Mouse (Mus musculus): ENCODE results near the gene Fibp. TPM values are rescaled to one million over a fixed set of nuclear protein-coding genes. Genes with fewer than 3 reads are reported as not detected.

Fibp gene
- polyA plus RNA-seq, 1 experiment = 99.5 TPM

- 0 out of 2 replicates have a peak, but pooled peaks cover 2% of the 10 kb centered on the region for H3K4me1 ChIP-seq (ENCODE audit: control insufficient read depth, insufficient read depth, low read length)
- no peak for TF ChIP-seq CTCF (conservative IDR thresholded peaks at IDR 0.05; ENCODE audit: insufficient read depth, insufficient read length, low read depth, low read length)
- TF ChIP-seq POLR2A (IDR thresholded peaks at IDR 0.05; ENCODE audit: low read depth, low read length) = no peak
- 86% methylated on average over 9 of the region's 9 CpGs for WGBS
- no peak overlapping the region for H3K4me3 ChIP-seq (ENCODE audit: insufficient read depth, low read depth, low read length)
- H3K36me3 ChIP-seq (ENCODE audit: control insufficient read depth, insufficient read depth, low read length) = no peaks in the 10 kb centered on the region; the same call in 1 of the 2 replicates
- H3K27me3 ChIP-seq (replicated peaks; ENCODE audit: control insufficient read depth, insufficient read depth, low read length) = no peaks in the 10 kb centered on the region
- no peak overlapping the region for H3K27ac ChIP-seq (ENCODE audit: insufficient read depth, low read depth, low read length)
- no peak for DNase-seq
Observed at GRCm38 (mm10) chr19:5463212-5463611, 2.8 kb downstream of the Fibp start.

GRCm38 (mm10) chr19:5463791-5464562, 3.6 kb downstream of the Fibp start:
- Histone ChIP-seq H3K4me1 (ENCODE audit: control insufficient read depth, insufficient read depth, low read length) (0 out of 2 replicates have a peak, but pooled peaks cover 2% of the 10 kb centered on the region), H3K27me3 (replicated peaks; ENCODE audit: control insufficient read depth, insufficient read depth, low read length) (no peaks in the 10 kb centered on the region), H3K4me3 (ENCODE audit: insufficient read depth, low read depth, low read length) (peak overlapping the region; percentile 10; the same call in 1 of the 2 replicates), H3K36me3 (ENCODE audit: control insufficient read depth, insufficient read depth, low read length) (no peaks in the 10 kb centered on the region; the same call in 1 of the 2 replicates), H3K27ac (ENCODE audit: insufficient read depth, low read depth, low read length) (no peak overlapping the region)
- TF ChIP-seq CTCF (conservative IDR thresholded peaks at IDR 0.05; ENCODE audit: insufficient read depth, insufficient read length, low read depth, low read length) (peak; percentile 76), POLR2A (IDR thresholded peaks at IDR 0.05; ENCODE audit: low read depth, low read length) (no peak)
- peak; percentile 76 for DNase-seq
- WGBS = 27% methylated on average over 15 of the region's 15 CpGs

GRCm38 (mm10) chr19:5465037-5465436, 4.6 kb downstream of the Fibp start:
- Histone ChIP-seq H3K4me1 (ENCODE audit: control insufficient read depth, insufficient read depth, low read length) (0 out of 2 replicates have a peak, but pooled peaks cover 2% of the 10 kb centered on the region), H3K4me3 (ENCODE audit: insufficient read depth, low read depth, low read length) (no peak overlapping the region), H3K36me3 (ENCODE audit: control insufficient read depth, insufficient read depth, low read length) (no peaks in the 10 kb centered on the region; the same call in 1 of the 2 replicates), H3K27ac (ENCODE audit: insufficient read depth, low read depth, low read length) (no peak overlapping the region), H3K27me3 (replicated peaks; ENCODE audit: control insufficient read depth, insufficient read depth, low read length) (no peaks in the 10 kb centered on the region)
- 92% methylated on average over 8 of the region's 8 CpGs for WGBS
- no peak for DNase-seq
- TF ChIP-seq CTCF (conservative IDR thresholded peaks at IDR 0.05; ENCODE audit: insufficient read depth, insufficient read length, low read depth, low read length) = no peak
- no peak for TF ChIP-seq POLR2A (IDR thresholded peaks at IDR 0.05; ENCODE audit: low read depth, low read length)

GRCm38 (mm10) chr19:5466916-5467500, 6.6 kb downstream of the Fibp start:
- no peaks in the 10 kb centered on the region; the same call in 1 of the 2 replicates for H3K36me3 ChIP-seq (ENCODE audit: control insufficient read depth, insufficient read depth, low read length)
- H3K27me3 ChIP-seq (replicated peaks; ENCODE audit: control insufficient read depth, insufficient read depth, low read length) = no peaks in the 10 kb centered on the region
- no peak for DNase-seq
- no peak overlapping the region for H3K4me3 ChIP-seq (ENCODE audit: insufficient read depth, low read depth, low read length)
- 85% methylated on average over 6 of the region's 6 CpGs for WGBS
- TF ChIP-seq POLR2A (IDR thresholded peaks at IDR 0.05; ENCODE audit: low read depth, low read length) (no peak), CTCF (conservative IDR thresholded peaks at IDR 0.05; ENCODE audit: insufficient read depth, insufficient read length, low read depth, low read length) (no peak)
- H3K27ac ChIP-seq (ENCODE audit: insufficient read depth, low read depth, low read length) = no peak overlapping the region
- H3K4me1 ChIP-seq (ENCODE audit: control insufficient read depth, insufficient read depth, low read length) = no peaks in the 10 kb centered on the region

- TF ChIP-seq CTCF (conservative IDR thresholded peaks at IDR 0.05; ENCODE audit: insufficient read depth, insufficient read length, low read depth, low read length) (no peak), POLR2A (IDR thresholded peaks at IDR 0.05; ENCODE audit: low read depth, low read length) (no peak)
- H3K4me3 ChIP-seq (ENCODE audit: insufficient read depth, low read depth, low read length) = no peak within 1 kb of the TSS
- 48% methylated on average over 5 of the region's 5 CpGs for WGBS
- DNase-seq = no peak
- no peaks in the 10 kb centered on the region; the same call in 1 of the 2 replicates for H3K36me3 ChIP-seq (ENCODE audit: control insufficient read depth, insufficient read depth, low read length)
- H3K4me1 ChIP-seq (ENCODE audit: control insufficient read depth, insufficient read depth, low read length) = no peaks in the 10 kb centered on the region
- no peak within 1 kb of the TSS for H3K27ac ChIP-seq (ENCODE audit: insufficient read depth, low read depth, low read length)
- H3K27me3 ChIP-seq (replicated peaks; ENCODE audit: control insufficient read depth, insufficient read depth, low read length) = no peaks in the 10 kb centered on the region
Observed at GRCm38 (mm10) chr19:5468374-5468773, 8.0 kb downstream of the Fibp start, which contains the start of gene Ctsw. Ctsw (minus strand) TSS chr19:5468507.

GRCm38 (mm10) chr19:5471846-5472245, 11.4 kb downstream of the Fibp start:
- no peak for TF ChIP-seq POLR2A (IDR thresholded peaks at IDR 0.05; ENCODE audit: low read depth, low read length)
- TF ChIP-seq CTCF (conservative IDR thresholded peaks at IDR 0.05; ENCODE audit: insufficient read depth, insufficient read length, low read depth, low read length) = no peak
- H3K4me1 ChIP-seq (ENCODE audit: control insufficient read depth, insufficient read depth, low read length) = no peaks in the 10 kb centered on the region
- H3K27ac ChIP-seq (ENCODE audit: insufficient read depth, low read depth, low read length) = no peak overlapping the region
- H3K27me3 ChIP-seq (replicated peaks; ENCODE audit: control insufficient read depth, insufficient read depth, low read length) = no peaks in the 10 kb centered on the region
- WGBS = 49% methylated on average over 5 of the region's 5 CpGs
- H3K4me3 ChIP-seq (ENCODE audit: insufficient read depth, low read depth, low read length) = no peak overlapping the region
- no peak for DNase-seq
- H3K36me3 ChIP-seq (ENCODE audit: control insufficient read depth, insufficient read depth, low read length) = no peaks in the 10 kb centered on the region

- no peak overlapping the region for H3K27ac ChIP-seq (ENCODE audit: insufficient read depth, low read depth, low read length)
- H3K36me3 ChIP-seq (ENCODE audit: control insufficient read depth, insufficient read depth, low read length) = no peaks in the 10 kb centered on the region
- DNase-seq = no peak
- H3K4me1 ChIP-seq (ENCODE audit: control insufficient read depth, insufficient read depth, low read length) = no peaks in the 10 kb centered on the region
- H3K27me3 ChIP-seq (replicated peaks; ENCODE audit: control insufficient read depth, insufficient read depth, low read length) = no peaks in the 10 kb centered on the region
- WGBS = 73% methylated on average over 3 of the region's 3 CpGs
- TF ChIP-seq CTCF (conservative IDR thresholded peaks at IDR 0.05; ENCODE audit: insufficient read depth, insufficient read length, low read depth, low read length) (no peak), POLR2A (IDR thresholded peaks at IDR 0.05; ENCODE audit: low read depth, low read length) (no peak)
- no peak overlapping the region for H3K4me3 ChIP-seq (ENCODE audit: insufficient read depth, low read depth, low read length)
Observed at GRCm38 (mm10) chr19:5472857-5473256, 12.4 kb downstream of the Fibp start.
